Mouse (Mus musculus) MEL (cell line): ENCODE results near the gene Osbp. TPM values are rescaled to one million over a fixed set of nuclear protein-coding genes. Genes with fewer than 3 reads are reported as not detected.
"Not testable (repeated sequence)": the region's sequence is repeated elsewhere in the genome, so short reads cannot be mapped to it uniquely, and the experiment has no call there.

Experiments
- DNase-seq: peaks from one replicate; pipeline ENCODE4 v3.0.0; 2011; ENCODE audit warnings: low read depth, low spot score
- H3K27ac ChIP-seq: 2 replicates; pipeline ENCODE4 v1.5.1; 2012; ENCODE audit warnings: low read depth, mild to moderate bottlenecking, control low read depth, low read length, moderate library complexity; ENCODE audit not compliant: control insufficient read depth
- H3K27me3 ChIP-seq, 2 experiments: fragments of 150-350 bp in 1 of 2; sonication (generic) in 1 of 2; 2 replicates each; pipeline ENCODE4 v1.6.1; 2012; ENCODE audit warnings: low read length in 2 of 2, mild to moderate bottlenecking in 2 of 2, improper control_type of control experiment in 1 of 2, moderate library complexity in 1 of 2; ENCODE audit not compliant: insufficient read depth in 2 of 2, control insufficient read depth in 1 of 2
- H3K36me3 ChIP-seq, 2 experiments: 2 replicates each; pipeline ENCODE4 v1.6.1; 2012 to 2014; ENCODE audit warnings: low read length in 2 of 2, improper control_type of control experiment in 1 of 2, inconsistent platforms in 1 of 2, mild to moderate bottlenecking in 1 of 2; ENCODE audit not compliant: insufficient read depth in 2 of 2, control insufficient read depth in 1 of 2
- H3K4me1 ChIP-seq, 2 experiments: fragments of 150-350 bp in 1 of 2; sonication (generic) in 1 of 2; 2 replicates each; pipeline ENCODE4 v1.6.1; 2012; ENCODE audit warnings: low read length in 2 of 2, improper control_type of control experiment in 1 of 2, mild to moderate bottlenecking in 1 of 2; ENCODE audit not compliant: insufficient read depth in 2 of 2, control insufficient read depth in 1 of 2
- H3K4me3 ChIP-seq, 2 experiments: fragments of 150-350 bp in 1 of 2; sonication (generic) in 1 of 2; 2 replicates each; pipeline ENCODE4 v1.5.1; 2012; ENCODE audit warnings: low read depth in 2 of 2, low read length in 2 of 2, mild to moderate bottlenecking in 2 of 2, moderate library complexity in 2 of 2, control low read depth in 1 of 2, improper control_type of control experiment in 1 of 2; ENCODE audit not compliant: control insufficient read depth in 1 of 2, insufficient read depth in 1 of 2
- H3K79me2 ChIP-seq: 2 replicates; pipeline ENCODE4 v1.6.1; 2012; ENCODE audit warnings: mild to moderate bottlenecking, low read length, moderate library complexity; ENCODE audit not compliant: control insufficient read depth, poor library complexity, insufficient read depth
- H3K9ac ChIP-seq: 2 replicates; pipeline ENCODE4 v1.6.1; 2012; ENCODE audit warnings: low read depth, mild to moderate bottlenecking, control low read depth, low read length, moderate library complexity; ENCODE audit not compliant: control insufficient read depth, poor library complexity, severe bottlenecking
- H3K9me3 ChIP-seq: fragments of 150-350 bp; sonication (generic); replicated peaks from 2 replicates; pipeline ENCODE4 v1.6.1; 2012; ENCODE audit warnings: mild to moderate bottlenecking, low read length, improper control_type of control experiment, moderate library complexity; ENCODE audit not compliant: insufficient read depth
- BHLHE40 ChIP-seq: IDR thresholded peaks from 2 replicates; pipeline ENCODE4 v1.6.1; 2012; ENCODE audit warnings: low read depth, mild to moderate bottlenecking, inconsistent platforms, low read length, improper control_type of control experiment, borderline replicate concordance
- CHD1 ChIP-seq: IDR thresholded peaks from 2 replicates; pipeline ENCODE4 v1.6.1; 2012; ENCODE audit warnings: low read depth, mild to moderate bottlenecking, inconsistent platforms, low read length, improper control_type of control experiment
- CTCF ChIP-seq, 3 experiments: IDR thresholded peaks in 2 of 3; conservative IDR thresholded peaks in 1 of 3; 2 replicates each; pipeline ENCODE4 v1.5.1; 2011 to 2012; ENCODE audit warnings: low read length in 3 of 3, low read depth in 2 of 3, mild to moderate bottlenecking in 2 of 3, improper control_type of control experiment in 1 of 3, inconsistent platforms in 1 of 3, mixed read lengths in 1 of 3, moderate library complexity in 1 of 3; ENCODE audit not compliant: control insufficient read depth in 1 of 3, insufficient read depth in 1 of 3, poor library complexity in 1 of 3, severe bottlenecking in 1 of 3
- E2F4 ChIP-seq: IDR thresholded peaks from 2 replicates; pipeline ENCODE4 v1.6.1; 2011; ENCODE audit warnings: low read depth, low read length, improper control_type of control experiment, borderline replicate concordance
- GABPA ChIP-seq: IDR thresholded peaks from 2 replicates; pipeline ENCODE4 v1.6.1; 2012; ENCODE audit warnings: low read depth, mild to moderate bottlenecking, inconsistent platforms, low read length, improper control_type of control experiment, moderate library complexity
- GATA1 ChIP-seq: IDR thresholded peaks from 2 replicates; pipeline ENCODE4 v1.6.1; 2011; ENCODE audit warnings: low read depth, low read length, improper control_type of control experiment
- HCFC1 ChIP-seq: IDR thresholded peaks from 2 replicates; pipeline ENCODE4 v1.6.1; 2012; ENCODE audit warnings: low read depth, mild to moderate bottlenecking, inconsistent platforms, low read length, improper control_type of control experiment, moderate library complexity
- JUND ChIP-seq: IDR thresholded peaks from 2 replicates; pipeline ENCODE4 v1.6.1; 2011; ENCODE audit warnings: low read depth, mild to moderate bottlenecking, improper control_type of control experiment, low read length
- MAX ChIP-seq: IDR thresholded peaks from 2 replicates; pipeline ENCODE4 v1.6.1; 2011; ENCODE audit warnings: low read length, improper control_type of control experiment
- MEF2A ChIP-seq: IDR thresholded peaks from 2 replicates; pipeline ENCODE4 v1.6.1; 2014; ENCODE audit warnings: low read depth, mild to moderate bottlenecking, inconsistent platforms, low read length, improper control_type of control experiment; ENCODE audit not compliant: poor library complexity, insufficient replicate concordance, severe bottlenecking; ENCODE audit errors: extremely low read depth
- MXI1 ChIP-seq: IDR thresholded peaks from 2 replicates; pipeline ENCODE4 v1.6.1; 2011; ENCODE audit warnings: mild to moderate bottlenecking, low read depth, low read length, improper control_type of control experiment
- MYC ChIP-seq: IDR thresholded peaks from 2 replicates; pipeline ENCODE4 v1.6.1; 2011; ENCODE audit warnings: low read depth, mild to moderate bottlenecking, low read length, improper control_type of control experiment, moderate library complexity
- POLR2A ChIP-seq, 2 experiments: IDR thresholded peaks; 2 replicates each; pipeline ENCODE4 v1.6.1; 2011 to 2012; ENCODE audit warnings: low read length in 2 of 2, mild to moderate bottlenecking in 2 of 2, control low read depth in 1 of 2, improper control_type of control experiment in 1 of 2, low read depth in 1 of 2, moderate library complexity in 1 of 2; ENCODE audit not compliant: control insufficient read depth in 1 of 2, insufficient read depth in 1 of 2, poor library complexity in 1 of 2
- RAD21 ChIP-seq: IDR thresholded peaks from 2 replicates; pipeline ENCODE4 v1.6.1; 2011; ENCODE audit warnings: mild to moderate bottlenecking, low read depth, low read length, improper control_type of control experiment
- RCOR1 ChIP-seq: IDR thresholded peaks from 2 replicates; pipeline ENCODE4 v1.6.1; 2012; ENCODE audit warnings: low read depth, mild to moderate bottlenecking, inconsistent platforms, low read length, improper control_type of control experiment
- SIN3A ChIP-seq: IDR thresholded peaks from 2 replicates; pipeline ENCODE4 v1.6.1; 2012; ENCODE audit warnings: low read length, improper control_type of control experiment, inconsistent platforms
- SMC3 ChIP-seq: IDR thresholded peaks from 2 replicates; pipeline ENCODE4 v1.6.1; 2011; ENCODE audit warnings: low read depth, low read length, improper control_type of control experiment
- TAL1 ChIP-seq: IDR thresholded peaks from 2 replicates; pipeline ENCODE4 v1.6.1; 2012; ENCODE audit warnings: mild to moderate bottlenecking, inconsistent platforms, low read length, moderate library complexity, mixed read lengths
- UBTF ChIP-seq: IDR thresholded peaks from 2 replicates; pipeline ENCODE4 v1.6.1; 2012; ENCODE audit warnings: low read depth, mild to moderate bottlenecking, inconsistent platforms, low read length, improper control_type of control experiment, moderate library complexity, borderline replicate concordance; ENCODE audit not compliant: insufficient read depth
- USF1 ChIP-seq: IDR thresholded peaks from 2 replicates; pipeline ENCODE4 v1.6.1; 2014; ENCODE audit warnings: low read depth, mild to moderate bottlenecking, inconsistent platforms, low read length, improper control_type of control experiment, moderate library complexity
- ZKSCAN1 ChIP-seq: IDR thresholded peaks from 2 replicates; pipeline ENCODE4 v1.6.1; 2012; ENCODE audit warnings: low read depth, mild to moderate bottlenecking, inconsistent platforms, low read length, improper control_type of control experiment, moderate library complexity
- ZMIZ1 ChIP-seq: IDR thresholded peaks from 2 replicates; pipeline ENCODE4 v1.6.1; 2012; ENCODE audit warnings: low read depth, mild to moderate bottlenecking, inconsistent platforms, low read length, improper control_type of control experiment, moderate library complexity
- ZNF384 ChIP-seq: IDR thresholded peaks from 2 replicates; pipeline ENCODE4 v1.6.1; 2012; ENCODE audit warnings: low read depth, mild to moderate bottlenecking, inconsistent platforms, low read length, improper control_type of control experiment
- polyA plus RNA-seq, 2 experiments: library from polyadenylated mRNA; stranded (reverse) in 1 of 2; unstranded in 1 of 2; fragments of >175 nt in 1 of 2; fragments of >200 nt in 1 of 2; gene quantifications; 2 replicates each; pipeline versions ENCODE4 v1.2.1 to v1.2.4; 2012; ENCODE audit warnings: low replicate concordance in 2 of 2, low read depth in 1 of 2; ENCODE audit not compliant: insufficient read length in 2 of 2, insufficient read depth in 1 of 2, missing spikeins in 1 of 2
- total RNA-seq: library from RNA; depleted of rRNA; stranded (reverse); fragments of 300-350 nt; gene quantifications from 2 replicates; pipeline ENCODE4 v1.2.3, GENCODE M21; 2012

Gene Osbp
- total and polyA plus RNA-seq, 3 experiments, result 16.5 to 64.6 (median 38.8) TPM

- no peak for TF ChIP-seq USF1
- no peak for TF ChIP-seq SMC3
- no peak for TF ChIP-seq ZMIZ1
- peak; percentile 93 for TF ChIP-seq SIN3A
- peak; percentile 91 for TF ChIP-seq GABPA
- peak; percentile 77 for TF ChIP-seq MAX
- peak; percentile 93 for TF ChIP-seq MXI1
- peak; percentile 75 for TF ChIP-seq JUND
- TF ChIP-seq UBTF, result no peak
- TF ChIP-seq POLR2A (IDR thresholded peaks at IDR 0.05; ENCODE audit: control insufficient read depth in 1 of 2, insufficient read depth in 1 of 2, low read depth in 1 of 2, low read length in 2 of 2, poor library complexity in 1 of 2), result no peak
- no peak for TF ChIP-seq BHLHE40
- no peak for TF ChIP-seq RAD21
- TF ChIP-seq GATA1, result peak; percentile 80
- peak; percentile 48 for TF ChIP-seq TAL1
Observed at GRCm38 (mm10) chr19:11928025-11928748, 37.6 kb upstream of the Osbp start (continued).

- H3K27me3 ChIP-seq, result not testable (repeated sequence)
Observed at GRCm38 (mm10) chr19:11946460-11946859, 19.3 kb upstream of the Osbp start.

GRCm38 (mm10) chr19:11949878-11950277 is 15.9 kb upstream of the Osbp start:
- Histone ChIP-seq H3K27ac (no peak overlapping the region), H3K9ac (no peak overlapping the region), H3K79me2 (no peaks in the 10 kb centered on the region), H3K4me3 (no peak overlapping the region), H3K9me3 (no peaks in the 10 kb centered on the region), H3K4me1 (no peaks in the 10 kb centered on the region), H3K27me3 (peaks cover 0 to 2% of the 10 kb centered on the region in 2 experiments; a peak in 1 of 4 replicates), H3K36me3 (peaks cover 0 to 2% of the 10 kb centered on the region in 2 experiments; a peak in 2 of 4 replicates)
- TF ChIP-seq MAX (no peak), CHD1 (no peak), ZKSCAN1 (no peak), CTCF (IDR thresholded peaks at IDR 0.05 in 2 of 3, conservative IDR thresholded peaks at IDR 0.05 in 1 of 3; ENCODE audit: control insufficient read depth in 1 of 3, insufficient read depth in 1 of 3, low read depth in 2 of 3, low read length in 3 of 3, poor library complexity in 1 of 3, severe bottlenecking in 1 of 3) (no peak), MXI1 (no peak), HCFC1 (no peak), USF1 (no peak), JUND (no peak), UBTF (no peak), TAL1 (no peak), SIN3A (no peak), MEF2A (no peak), POLR2A (IDR thresholded peaks at IDR 0.05; ENCODE audit: control insufficient read depth in 1 of 2, insufficient read depth in 1 of 2, low read depth in 1 of 2, low read length in 2 of 2, poor library complexity in 1 of 2) (no peak), ZNF384 (no peak), RCOR1 (no peak), E2F4 (no peak), MYC (no peak)
- DNase-seq, result no peak

More at GRCm38 (mm10) chr19:11946460-11946859, 19.3 kb upstream of the Osbp start:
- H3K9me3 ChIP-seq, DNase-seq, H3K4me3 ChIP-seq, H3K4me1 ChIP-seq, H3K27ac ChIP-seq, H3K9ac ChIP-seq, H3K36me3 ChIP-seq, H3K79me2 ChIP-seq: not testable (repeated sequence)
